In genomic region chr1:91540271-91540826, GRCm38 (mm10) we compare ENCODE assay signal across 1 mouse cellular context.
A peak's percentile ranks its signal among the peaks of the same experiment; 100 is the strongest.
TF ChIP-seq lines count a peak whose summit lies in the region.

Gene Asb1, plus strand, starts transcription at chr1:91540544.

TF ChIP-seq in CH12.LX, 34 proteins besides CTCF, POLR2A, EP300 and RAD21 (continued from another document):
- TF ChIP-seq RCOR1 (conservative IDR thresholded peaks at IDR 0.05; ENCODE audit: low read depth, low read length) (no peak), MAX (IDR thresholded peaks at IDR 0.05; ENCODE audit: low read length) (peak; percentile 39; the same call in 1 of the 2 replicates), MXI1 (IDR thresholded peaks at IDR 0.05; ENCODE audit: low read depth, low read length) (peak; percentile 92), ZC3H11A (IDR thresholded peaks at IDR 0.05; ENCODE audit: low read depth, low read length) (no peak), ZKSCAN1 (IDR thresholded peaks at IDR 0.05; ENCODE audit: borderline replicate concordance, low read depth, low read length) (no peak), TCF12 (IDR thresholded peaks at IDR 0.05; ENCODE audit: low read depth, low read length) (peak; percentile 65; the same call in 1 of the 2 replicates), SMC3 (IDR thresholded peaks at IDR 0.05; ENCODE audit: low read depth, low read length) (no peak), USF2 (conservative IDR thresholded peaks at IDR 0.05; ENCODE audit: low read depth, low read length) (no peak), IRF4 (IDR thresholded peaks at IDR 0.05; ENCODE audit: low read depth, low read length) (peak; percentile 63; the same call in 1 of the 2 replicates), JUN (IDR thresholded peaks at IDR 0.05; ENCODE audit: insufficient read depth, low read depth, low read length) (no peak), MAZ (IDR thresholded peaks at IDR 0.05; ENCODE audit: low read depth, low read length) (peak; percentile 92)
TF ChIP-seq in CH12.LX: peak in this region for 14.
